Mouse (Mus musculus) testis, adult 2 months (tissue): ENCODE results near the gene Tcf20.

ENCODE experiments used
- CTCF ChIP-seq: fragments of 200-500 bp; IDR thresholded peaks from 2 replicates; pipeline ENCODE4 v1.5.1; 2012; ENCODE audit warnings: low read depth, mild to moderate bottlenecking, inconsistent platforms, low read length, moderate library complexity; ENCODE audit not compliant: control insufficient read depth, insufficient read depth, insufficient replicate concordance
- POLR2A ChIP-seq: fragments of 200-500 bp; IDR thresholded peaks from 2 replicates; pipeline ENCODE4 v1.6.1; 2012; ENCODE audit warnings: low read depth, mild to moderate bottlenecking, inconsistent platforms, low read length, moderate library complexity; ENCODE audit not compliant: control insufficient read depth

DNA sequence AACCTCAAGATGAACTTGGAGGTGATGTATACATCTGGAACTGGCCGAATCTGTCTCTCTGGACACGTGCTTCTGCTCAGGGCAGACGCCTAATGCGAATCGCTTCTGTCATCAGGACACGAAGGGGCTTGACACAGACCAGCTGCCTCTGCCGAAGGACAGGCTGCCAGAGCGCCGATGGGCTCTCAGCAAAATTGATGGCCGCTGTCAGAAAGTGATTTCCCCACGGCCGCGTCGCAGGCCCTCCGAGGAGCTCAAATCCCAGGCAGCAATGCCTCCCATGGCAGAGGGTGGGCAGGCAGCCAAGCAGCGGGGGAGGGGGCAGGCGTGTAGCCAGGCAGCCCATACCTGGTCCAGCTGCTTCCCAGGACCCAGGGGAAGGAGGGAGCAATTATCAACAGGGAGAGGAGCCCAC lies 49.5 kb downstream of the Tcf20 start:
- TF ChIP-seq CTCF (no peak), POLR2A (no peak)
